Mouse (Mus musculus): ENCODE data around the gene Ryr1. TPM values are rescaled to one million over a fixed set of nuclear protein-coding genes. Genes with fewer than 3 reads are reported as not detected.

The Ryr1 gene
- polyA plus RNA-seq, 1 experiment from 2014 or later: 0.14 TPM

DNA sequence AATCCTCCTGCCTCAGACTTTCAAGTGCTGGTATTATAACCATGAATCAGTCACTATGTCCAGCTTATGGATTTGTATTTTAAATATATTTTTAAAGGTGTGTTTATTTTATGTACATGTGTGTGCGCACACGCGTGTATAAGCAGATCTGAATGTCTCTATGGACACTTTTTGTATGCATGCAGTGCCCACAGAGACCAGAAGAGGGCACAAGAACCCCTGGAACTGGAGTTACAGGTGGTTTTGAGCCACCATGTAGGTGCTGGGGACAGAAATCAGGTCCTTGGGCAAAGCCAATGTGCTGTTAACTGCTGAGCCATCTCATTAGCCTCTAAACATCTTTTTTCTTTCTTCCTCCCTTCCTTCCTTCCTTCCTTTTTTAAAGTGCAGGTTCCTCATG lies 76.9 kb downstream of the Ryr1 start:
- WGBS: 76% methylated on average over 3 of the region's 3 CpGs
- Histone ChIP-seq H3K4me3 (no peak overlapping the region), H3K9ac (no peak overlapping the region), H3K4me2 (no peak overlapping the region), H3K4me1 (replicated peaks) (peaks cover 9% of the 10 kb centered on the region; the same call in 1 of the 2 replicates), H3K9me3 (replicated peaks) (peaks cover 9% of the 10 kb centered on the region), H3K27ac (ENCODE audit: poor library complexity, severe bottlenecking) (no peak overlapping the region), H3K36me3 (no peaks in the 10 kb centered on the region), H3K27me3 (replicated peaks) (peaks cover 80% of the 10 kb centered on the region)
- ATAC-seq (ENCODE audit: insufficient number of reproducible peaks, low FRiP score): no peak

DNA sequence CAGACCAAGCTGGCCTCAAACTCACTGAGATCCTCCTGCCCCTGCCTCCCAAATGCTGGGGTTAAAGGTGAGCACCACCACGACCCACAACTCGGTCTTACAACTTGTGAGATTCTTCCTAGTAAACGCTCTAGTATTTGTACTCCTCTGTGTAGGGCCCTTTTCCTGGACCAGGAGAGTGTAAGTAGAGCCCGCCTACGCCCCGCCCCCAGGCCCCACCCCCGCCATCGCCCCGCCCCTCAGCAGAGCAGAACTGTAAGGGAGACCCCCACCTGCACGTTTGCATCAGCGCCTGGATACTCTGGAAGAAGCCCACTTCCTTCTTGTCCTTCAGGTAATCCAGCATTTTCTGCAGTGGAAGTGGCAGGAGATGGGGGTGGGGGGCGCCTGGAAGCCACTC lies 78.4 kb downstream of the Ryr1 start:
- Histone ChIP-seq H3K27ac (ENCODE audit: poor library complexity, severe bottlenecking) (no peak overlapping the region), H3K4me1 (replicated peaks) (peaks cover 6% of the 10 kb centered on the region; the same call in 1 of the 2 replicates), H3K4me3 (no peak overlapping the region), H3K4me2 (no peak overlapping the region), H3K9ac (no peak overlapping the region), H3K9me3 (replicated peaks) (peaks cover 9% of the 10 kb centered on the region), H3K27me3 (replicated peaks) (peaks cover 66% of the 10 kb centered on the region), H3K36me3 (no peaks in the 10 kb centered on the region)
- 3% methylated on average over 12 of the region's 12 CpGs for WGBS
- no peak for ATAC-seq (ENCODE audit: insufficient number of reproducible peaks, low FRiP score)

DNA sequence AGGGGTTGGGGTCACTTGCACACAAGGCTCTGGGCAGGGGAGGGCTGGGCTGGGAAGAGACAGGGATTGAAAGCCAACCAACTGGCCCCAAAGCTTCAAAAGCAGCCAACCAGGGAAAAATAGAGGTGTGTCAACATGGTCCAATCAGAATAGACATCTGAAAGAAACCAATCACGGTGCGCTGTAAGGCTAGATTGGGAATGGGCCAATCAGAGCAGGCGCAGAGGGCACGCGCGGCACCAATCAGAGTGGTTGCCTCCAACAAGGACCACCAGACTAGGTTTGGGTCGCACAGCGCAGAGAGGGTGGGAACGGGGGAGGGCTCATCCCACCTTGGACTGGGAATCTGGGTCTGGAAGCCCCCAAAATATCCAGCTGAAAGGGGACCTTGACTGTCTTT lies 80.7 kb downstream of the Ryr1 start:
- peaks cover 47% of the 10 kb centered on the region for H3K27me3 ChIP-seq (replicated peaks)
- no peak overlapping the region for H3K4me3 ChIP-seq
- WGBS: 44% methylated on average over 9 of the region's 9 CpGs
- no peak overlapping the region for H3K9ac ChIP-seq
- H3K27ac ChIP-seq (ENCODE audit: poor library complexity, severe bottlenecking): no peak overlapping the region
- peaks cover 6% of the 10 kb centered on the region for H3K9me3 ChIP-seq (replicated peaks)
- peaks cover 16% of the 10 kb centered on the region for H3K4me1 ChIP-seq (replicated peaks)
- ATAC-seq (ENCODE audit: insufficient number of reproducible peaks, low FRiP score): no peak
- no peaks in the 10 kb centered on the region for H3K36me3 ChIP-seq
- H3K4me2 ChIP-seq: 0 out of 2 replicates have a peak overlapping the region, but pooled peaks have one; percentile 1

DNA sequence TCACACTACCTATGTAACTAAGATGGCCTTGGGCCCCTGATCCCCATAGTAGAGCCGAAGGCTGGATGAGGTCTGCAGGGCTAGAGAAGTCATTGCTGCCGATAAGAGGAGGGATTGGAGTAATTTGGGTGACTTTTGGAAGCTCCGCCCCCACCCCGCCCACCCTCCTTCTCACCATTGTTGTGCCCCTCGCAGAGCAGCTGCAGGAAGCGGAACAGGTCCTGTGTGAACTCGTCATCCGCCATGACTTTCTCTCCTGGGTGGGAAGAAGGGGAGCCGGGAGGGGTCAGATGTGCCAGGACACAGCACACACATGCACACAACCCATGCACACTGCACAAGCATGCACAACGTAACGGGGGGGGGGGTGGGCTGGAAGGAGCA lies 81.3 kb downstream of the Ryr1 start:
- H3K4me1 ChIP-seq (replicated peaks): peaks cover 16% of the 10 kb centered on the region
- 0 out of 2 replicates have a peak overlapping the region, but pooled peaks have one; percentile 1 for H3K4me2 ChIP-seq
- H3K9ac ChIP-seq: no peak overlapping the region
- no peak overlapping the region for H3K27ac ChIP-seq (ENCODE audit: poor library complexity, severe bottlenecking)
- H3K27me3 ChIP-seq (replicated peaks): peaks cover 46% of the 10 kb centered on the region
- H3K36me3 ChIP-seq: no peaks in the 10 kb centered on the region
- no peak overlapping the region for H3K4me3 ChIP-seq
- 38% methylated on average over 11 of the region's 11 CpGs for WGBS
- no peak for ATAC-seq (ENCODE audit: insufficient number of reproducible peaks, low FRiP score)
- H3K9me3 ChIP-seq (replicated peaks): peaks cover 6% of the 10 kb centered on the region

DNA sequence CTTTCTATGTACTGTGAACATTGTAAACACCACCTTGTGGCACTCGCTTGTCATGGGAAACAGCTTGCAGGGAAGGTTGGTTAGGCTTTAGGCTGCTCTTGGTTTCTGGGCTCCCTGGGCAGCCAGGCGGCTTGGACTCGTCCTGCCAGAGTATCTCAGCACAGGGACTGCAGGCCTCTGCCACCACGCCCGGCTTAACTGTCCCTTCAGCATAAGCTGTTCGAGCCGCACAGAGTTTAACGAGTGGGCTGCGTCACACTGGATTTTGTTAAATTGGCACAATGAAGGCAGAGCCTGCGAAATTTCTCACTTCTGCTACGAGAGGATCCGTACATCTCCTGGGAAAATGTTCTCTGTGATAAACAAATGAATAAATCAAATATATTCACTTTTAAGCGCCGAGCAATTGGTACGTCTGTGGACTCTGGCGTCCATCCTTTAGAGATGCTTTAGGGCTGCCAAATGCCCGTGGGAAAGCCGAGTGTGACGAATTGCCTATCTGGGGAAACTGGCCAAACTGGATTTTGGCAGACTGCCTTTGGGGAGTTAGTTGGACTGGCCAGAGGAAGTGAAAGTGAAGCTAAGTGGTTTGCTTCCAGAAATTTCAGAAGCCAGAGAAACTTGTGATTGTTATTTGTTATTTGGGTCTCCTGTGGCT lies 81.8 kb downstream of the Ryr1 start:
- Histone ChIP-seq H3K36me3 (no peaks in the 10 kb centered on the region), H3K27ac (ENCODE audit: poor library complexity, severe bottlenecking) (no peak overlapping the region), H3K27me3 (replicated peaks) (peaks cover 42% of the 10 kb centered on the region), H3K9ac (no peak overlapping the region), H3K4me1 (replicated peaks) (peaks cover 16% of the 10 kb centered on the region), H3K4me3 (no peak overlapping the region), H3K9me3 (replicated peaks) (peaks cover 1% of the 10 kb centered on the region), H3K4me2 (no peak overlapping the region)
- no peak for ATAC-seq (ENCODE audit: insufficient number of reproducible peaks, low FRiP score)
- WGBS: 75% methylated on average over 19 of the region's 19 CpGs

DNA sequence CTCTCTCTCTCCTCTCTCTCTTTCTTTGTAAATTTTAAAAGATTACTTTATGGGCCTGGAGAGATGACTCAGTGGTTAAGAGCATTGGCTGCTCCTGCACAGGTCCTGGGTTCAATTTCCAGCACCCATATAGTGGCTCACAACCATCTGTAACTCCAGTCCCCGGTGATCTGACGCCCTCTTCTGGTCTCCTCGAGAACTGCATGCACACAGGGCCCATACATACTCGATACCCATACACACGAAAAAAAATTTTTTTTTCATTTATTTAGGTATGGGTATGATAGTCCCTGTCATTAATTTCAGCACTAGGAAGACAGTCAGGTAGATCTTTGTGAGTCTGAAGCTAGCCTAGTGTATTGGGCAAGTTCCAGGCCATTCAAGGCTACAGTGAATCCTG lies 83.8 kb downstream of the Ryr1 start:
- 0 out of 2 replicates have a peak, but pooled peaks cover 5% of the 10 kb centered on the region for H3K9me3 ChIP-seq (replicated peaks)
- no peak overlapping the region for H3K4me3 ChIP-seq
- H3K36me3 ChIP-seq: no peaks in the 10 kb centered on the region
- H3K4me1 ChIP-seq (replicated peaks): peaks cover 16% of the 10 kb centered on the region
- H3K27me3 ChIP-seq (replicated peaks): peaks cover 25% of the 10 kb centered on the region
- no peak overlapping the region for H3K9ac ChIP-seq
- H3K4me2 ChIP-seq: no peak overlapping the region
- ATAC-seq (ENCODE audit: insufficient number of reproducible peaks, low FRiP score): no peak
- no peak overlapping the region for H3K27ac ChIP-seq (ENCODE audit: poor library complexity, severe bottlenecking)
- 71% methylated on average over 5 of the region's 5 CpGs for WGBS

DNA sequence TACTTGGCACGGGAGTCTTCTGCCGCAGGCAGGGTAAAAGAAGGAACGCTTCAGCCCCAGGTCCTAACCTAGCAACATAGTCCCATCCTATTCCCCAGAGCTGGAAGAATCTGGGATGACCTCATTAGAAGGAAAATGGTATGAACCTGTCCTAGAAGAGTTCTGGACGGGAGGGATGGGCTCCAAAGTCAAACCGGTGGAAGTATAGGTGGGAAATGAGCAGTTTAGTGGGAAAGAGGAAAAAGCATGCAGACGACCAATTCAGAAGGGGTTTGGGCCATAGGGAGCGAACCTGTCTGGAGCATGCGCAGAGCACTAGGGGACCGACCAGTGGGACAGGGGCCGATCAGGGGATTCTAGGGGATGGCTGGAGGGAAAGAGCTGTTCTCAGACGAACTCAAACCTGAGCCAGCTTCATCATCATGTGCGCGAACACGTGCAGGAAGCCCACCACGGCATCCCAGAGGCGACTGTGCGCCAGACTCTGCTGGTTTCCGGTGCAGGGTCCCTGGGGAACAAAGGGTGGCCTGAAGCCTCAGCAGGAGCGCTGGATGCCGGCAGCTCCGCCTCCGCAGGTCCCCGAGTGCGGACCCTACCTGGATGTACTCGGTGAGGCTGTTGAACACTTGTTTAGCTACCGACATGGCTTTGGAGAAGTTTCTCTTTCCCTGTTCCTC lies 84.9 kb downstream of the Ryr1 start:
- H3K27ac ChIP-seq (ENCODE audit: poor library complexity, severe bottlenecking): no peak overlapping the region
- H3K4me1 ChIP-seq (replicated peaks): peaks cover 16% of the 10 kb centered on the region
- peaks cover 16% of the 10 kb centered on the region for H3K27me3 ChIP-seq (replicated peaks)
- peak overlapping the region; percentile 59 for H3K9ac ChIP-seq
- ATAC-seq (ENCODE audit: insufficient number of reproducible peaks, low FRiP score): peak; percentile 33; the same call in 1 of the 2 replicates
- no peaks in the 10 kb centered on the region for H3K36me3 ChIP-seq
- H3K9me3 ChIP-seq (replicated peaks): peaks cover 14% of the 10 kb centered on the region
- under 1% methylated on average over 26 of the region's 26 CpGs for WGBS
- H3K4me3 ChIP-seq: peak overlapping the region; percentile 45
- H3K4me2 ChIP-seq: peak overlapping the region; percentile 80

DNA sequence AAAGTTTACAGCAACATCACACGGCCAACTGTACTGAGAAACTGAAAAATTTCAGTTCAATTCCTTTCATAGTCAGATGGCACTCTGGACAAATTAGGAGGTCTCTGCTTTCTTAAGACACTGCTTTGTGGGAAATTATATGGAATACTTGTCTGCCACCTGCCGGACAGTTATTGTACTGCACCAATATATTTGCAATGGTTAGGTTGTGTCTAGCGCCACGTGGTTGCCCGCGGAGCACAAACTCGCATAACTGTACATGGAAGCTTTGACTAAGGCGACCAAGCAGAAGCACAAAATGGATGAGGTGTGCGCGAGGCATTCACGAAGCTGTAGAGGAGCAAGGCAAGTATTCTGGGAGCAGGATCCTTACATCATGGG lies 85.4 kb downstream of the Ryr1 start:
- no peak overlapping the region for H3K27ac ChIP-seq (ENCODE audit: poor library complexity, severe bottlenecking)
- peak; percentile 31 for ATAC-seq (ENCODE audit: insufficient number of reproducible peaks, low FRiP score)
- peak overlapping the region; percentile 45 for H3K4me3 ChIP-seq
- H3K27me3 ChIP-seq (replicated peaks): peaks cover 11% of the 10 kb centered on the region
- H3K4me2 ChIP-seq: peak overlapping the region; percentile 80
- peaks cover 16% of the 10 kb centered on the region for H3K4me1 ChIP-seq (replicated peaks)
- under 1% methylated on average over 11 of the region's 11 CpGs for WGBS
- H3K9me3 ChIP-seq (replicated peaks): peaks cover 14% of the 10 kb centered on the region
- H3K36me3 ChIP-seq: no peaks in the 10 kb centered on the region
- peak overlapping the region; percentile 59 for H3K9ac ChIP-seq

DNA sequence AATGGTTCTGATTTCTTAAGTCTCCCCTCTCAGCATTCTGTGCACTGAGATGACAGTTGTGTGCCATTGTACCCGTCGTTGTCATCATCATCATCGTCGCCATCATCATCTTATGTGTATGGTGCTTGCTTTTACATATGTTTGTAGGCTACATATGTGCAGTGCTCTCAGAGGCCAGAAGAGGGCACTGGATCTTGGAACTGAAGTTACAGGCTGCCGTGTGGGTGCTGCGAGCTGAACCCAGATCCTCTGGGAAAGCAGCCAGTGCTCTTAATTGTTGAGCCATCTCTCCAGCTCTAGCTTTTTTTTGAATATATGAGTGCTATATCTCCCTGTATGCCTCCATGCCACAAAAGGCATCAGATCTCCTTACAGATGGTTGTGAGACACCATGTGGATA lies 87.7 kb downstream of the Ryr1 start:
- no peak for ATAC-seq (ENCODE audit: insufficient number of reproducible peaks, low FRiP score)
- Histone ChIP-seq H3K27me3 (replicated peaks) (no peaks in the 10 kb centered on the region; the same call in 1 of the 2 replicates), H3K9me3 (replicated peaks) (peaks cover 14% of the 10 kb centered on the region), H3K4me1 (replicated peaks) (peaks cover 10% of the 10 kb centered on the region), H3K4me3 (no peak overlapping the region), H3K36me3 (no peaks in the 10 kb centered on the region), H3K4me2 (no peak overlapping the region), H3K27ac (ENCODE audit: poor library complexity, severe bottlenecking) (no peak overlapping the region), H3K9ac (no peak overlapping the region)
- 74% methylated on average over 6 of the region's 6 CpGs for WGBS

DNA sequence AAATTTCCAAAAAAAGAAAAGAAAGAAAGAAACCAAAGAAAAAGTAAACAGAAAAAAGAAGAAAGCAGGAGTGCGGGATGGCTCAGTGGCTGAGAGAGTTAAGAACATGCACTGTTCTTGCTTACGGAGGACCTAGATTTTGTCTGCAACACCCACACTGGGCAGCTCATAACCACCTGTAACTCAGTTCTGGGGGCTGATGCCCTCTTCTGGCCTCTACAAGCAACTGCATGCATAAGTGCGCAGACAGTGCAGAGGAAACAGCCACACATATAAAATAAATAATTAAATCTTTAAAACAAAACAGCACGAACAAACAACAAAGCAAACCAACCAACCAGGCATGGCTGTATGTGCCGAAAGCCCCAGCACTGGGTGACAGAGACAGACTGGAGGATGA lies 92.3 kb downstream of the Ryr1 start:
- WGBS: 82% methylated on average over 5 of the region's 5 CpGs
- H3K4me2 ChIP-seq: no peak overlapping the region
- H3K4me3 ChIP-seq: no peak overlapping the region
- H3K36me3 ChIP-seq: no peaks in the 10 kb centered on the region
- ATAC-seq (ENCODE audit: insufficient number of reproducible peaks, low FRiP score): no peak
- peaks cover 14% of the 10 kb centered on the region for H3K9me3 ChIP-seq (replicated peaks)
- no peak overlapping the region for H3K9ac ChIP-seq
- no peaks in the 10 kb centered on the region for H3K27me3 ChIP-seq (replicated peaks)
- H3K4me1 ChIP-seq (replicated peaks): no peaks in the 10 kb centered on the region
- no peak overlapping the region for H3K27ac ChIP-seq (ENCODE audit: poor library complexity, severe bottlenecking)

DNA sequence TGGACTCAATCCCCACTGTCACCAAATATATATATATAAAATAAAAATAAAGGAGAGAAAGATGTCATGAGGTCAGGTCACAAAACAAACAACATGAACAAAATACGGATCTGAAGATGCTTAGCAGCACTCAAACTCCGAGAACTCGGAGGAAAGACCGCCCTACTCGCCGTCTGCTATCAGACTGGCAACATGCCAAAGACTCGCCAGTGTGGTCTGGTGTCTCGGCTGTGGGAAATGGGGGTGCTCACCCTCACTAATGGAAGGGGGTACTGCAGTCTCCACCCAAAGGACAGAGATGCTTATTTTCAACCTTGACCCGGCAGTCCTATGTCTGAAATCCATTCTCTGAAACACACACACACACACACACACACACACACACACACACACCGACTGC lies 93.3 kb downstream of the Ryr1 start:
- H3K27ac ChIP-seq (ENCODE audit: poor library complexity, severe bottlenecking): no peak overlapping the region
- no peak overlapping the region for H3K4me3 ChIP-seq
- H3K36me3 ChIP-seq: no peaks in the 10 kb centered on the region
- no peak for ATAC-seq (ENCODE audit: insufficient number of reproducible peaks, low FRiP score)
- no peaks in the 10 kb centered on the region for H3K4me1 ChIP-seq (replicated peaks)
- WGBS: 65% methylated on average over 10 of the region's 10 CpGs
- H3K27me3 ChIP-seq (replicated peaks): no peaks in the 10 kb centered on the region
- peaks cover 10% of the 10 kb centered on the region for H3K9me3 ChIP-seq (replicated peaks)
- H3K4me2 ChIP-seq: no peak overlapping the region
- no peak overlapping the region for H3K9ac ChIP-seq
